Mouse (Mus musculus) myocyte (in vitro differentiated cells): Measurements from ENCODE around the gene Mcu. TPM values are rescaled to one million over a fixed set of nuclear protein-coding genes. Genes with fewer than 3 reads are reported as not detected.

ENCODE experiments used
- H3K27me3 ChIP-seq: one replicate; pipeline ENCODE4 v1.6.1; 2011; ENCODE audit not compliant: control insufficient read depth, insufficient read depth, insufficient read length
- H3K36me3 ChIP-seq: one replicate; pipeline ENCODE4 v1.6.1; 2011; ENCODE audit not compliant: control insufficient read depth, insufficient read depth
- H3K4me2 ChIP-seq: one replicate; pipeline ENCODE4 v1.6.1; 2011; ENCODE audit warnings: low read depth, control low read depth
- H3K4me3 ChIP-seq: one replicate; pipeline ENCODE4 v1.5.1; 2011; ENCODE audit warnings: mild to moderate bottlenecking, control low read depth, moderate library complexity
- H3K79me2 ChIP-seq: one replicate; pipeline ENCODE4 v1.6.1; 2011; ENCODE audit not compliant: control insufficient read depth, insufficient read depth
- H3ac ChIP-seq: one replicate; pipeline ENCODE4 v1.6.1; 2011; ENCODE audit not compliant: control insufficient read depth, insufficient read length
- CEBPB ChIP-seq: IDR thresholded peaks from 2 replicates; pipeline ENCODE4 v1.6.1; 2011; ENCODE audit warnings: mild to moderate bottlenecking, moderate library complexity; ENCODE audit not compliant: poor library complexity, insufficient read depth, severe bottlenecking
- E2F4 ChIP-seq: IDR thresholded peaks from one replicate; pipeline ENCODE4 v1.6.1; 2011; ENCODE audit warnings: mild to moderate bottlenecking, control low read depth, moderate library complexity; ENCODE audit not compliant: insufficient read depth
- MAX ChIP-seq: IDR thresholded peaks from one replicate; pipeline ENCODE4 v1.6.1; 2011; ENCODE audit warnings: low read depth, mild to moderate bottlenecking, control low read depth
- MYOD1 ChIP-seq, 3 experiments: IDR thresholded peaks; one replicate each; pipeline ENCODE4 v1.6.1; 2011; ENCODE audit warnings: control low read depth in 2 of 3, low read depth in 2 of 3, mild to moderate bottlenecking in 2 of 3, moderate library complexity in 1 of 3; ENCODE audit not compliant: insufficient read length in 2 of 3, control insufficient read depth in 1 of 3
- MYOG ChIP-seq, 3 experiments: IDR thresholded peaks; one replicate each; pipeline ENCODE4 v1.6.1; 2011; ENCODE audit warnings: control low read depth in 2 of 3, low read depth in 2 of 3, mild to moderate bottlenecking in 2 of 3; ENCODE audit not compliant: insufficient read length in 2 of 3, control insufficient read depth in 1 of 3, insufficient read depth in 1 of 3
- POLR2A ChIP-seq: IDR thresholded peaks from one replicate; pipeline ENCODE4 v1.6.1; 2011; ENCODE audit warnings: low read depth, mild to moderate bottlenecking, control low read depth, moderate library complexity; ENCODE audit not compliant: insufficient read length
- POLR2AphosphoS2 ChIP-seq: IDR thresholded peaks from one replicate; pipeline ENCODE4 v1.6.1; 2011; ENCODE audit warnings: low read depth, control low read depth; ENCODE audit not compliant: insufficient read length
- REST ChIP-seq: IDR thresholded peaks from one replicate; pipeline ENCODE4 v1.6.1; 2011; ENCODE audit warnings: mild to moderate bottlenecking, control low read depth, moderate library complexity; ENCODE audit not compliant: insufficient read depth, insufficient read length
- SRF ChIP-seq: IDR thresholded peaks from one replicate; pipeline ENCODE4 v1.6.1; 2011; ENCODE audit warnings: low read depth; ENCODE audit not compliant: control insufficient read depth, insufficient read length
- TCF12 ChIP-seq: IDR thresholded peaks from one replicate; pipeline ENCODE4 v1.6.1; 2011; ENCODE audit warnings: mild to moderate bottlenecking, control low read depth; ENCODE audit not compliant: poor library complexity, insufficient read depth, severe bottlenecking
- TCF3 ChIP-seq: IDR thresholded peaks from one replicate; pipeline ENCODE4 v1.6.1; 2011; ENCODE audit warnings: low read depth, control low read depth; ENCODE audit not compliant: insufficient read length
- USF1 ChIP-seq: IDR thresholded peaks from one replicate; pipeline ENCODE4 v1.6.1; 2011; ENCODE audit warnings: low read depth, mild to moderate bottlenecking, control low read depth, moderate library complexity
- polyA plus RNA-seq: library from polyadenylated mRNA; unstranded; fragments of >200 nt; fragmentation: generic; extraction: Trizol; gene quantifications from one replicate; pipeline ENCODE4 v1.2.1, GENCODE M21; 2012; ENCODE audit warnings: missing spikeins

Mcu gene
- polyA plus RNA-seq, 1 experiment, result 82.9 TPM

- no peak overlapping the region for H3ac ChIP-seq
- TF ChIP-seq MYOG (IDR thresholded peaks at IDR 0.05; ENCODE audit: control insufficient read depth in 1 of 3, insufficient read depth in 1 of 3, insufficient read length in 2 of 3, low read depth in 2 of 3), result no peak
- no peak for TF ChIP-seq POLR2AphosphoS2
- no peak for TF ChIP-seq MAX
- TF ChIP-seq SRF, result no peak
- TF ChIP-seq REST, result no peak
- TF ChIP-seq TCF12, result no peak
- TF ChIP-seq POLR2A, result no peak
- no peak for TF ChIP-seq CEBPB
- no peak for TF ChIP-seq E2F4
- no peak for TF ChIP-seq TCF3
- TF ChIP-seq MYOD1 (IDR thresholded peaks at IDR 0.05; ENCODE audit: control insufficient read depth in 1 of 3, insufficient read length in 2 of 3, low read depth in 2 of 3), result no peak
- no peak for TF ChIP-seq USF1
- peaks cover 13% of the 10 kb centered on the region for H3K36me3 ChIP-seq
- H3K4me3 ChIP-seq, result no peak overlapping the region
- no peaks in the 10 kb centered on the region for H3K27me3 ChIP-seq
- no peak overlapping the region for H3K4me2 ChIP-seq
- H3K79me2 ChIP-seq, result peaks cover 86% of the 10 kb centered on the region
Observed at GRCm38 (mm10) chr10:59558164-59558563, 58.3 kb downstream of the Mcu start.

- Histone ChIP-seq H3K4me3 (no peak overlapping the region), H3K36me3 (peaks cover 7% of the 10 kb centered on the region), H3K4me2 (no peak overlapping the region), H3K27me3 (no peaks in the 10 kb centered on the region), H3K79me2 (peaks cover 86% of the 10 kb centered on the region), H3ac (no peak overlapping the region)
- TF ChIP-seq CEBPB (no peak), POLR2AphosphoS2 (no peak), MYOD1 (IDR thresholded peaks at IDR 0.05; ENCODE audit: control insufficient read depth in 1 of 3, insufficient read length in 2 of 3, low read depth in 2 of 3) (no peak), SRF (no peak), TCF12 (no peak), MAX (no peak), POLR2A (no peak), REST (no peak), USF1 (no peak), TCF3 (no peak), E2F4 (no peak), MYOG (IDR thresholded peaks at IDR 0.05; ENCODE audit: control insufficient read depth in 1 of 3, insufficient read depth in 1 of 3, insufficient read length in 2 of 3, low read depth in 2 of 3) (no peak)
Observed at GRCm38 (mm10) chr10:59556541-59556940, 60.0 kb downstream of the Mcu start.

- no peaks in the 10 kb centered on the region for H3K27me3 ChIP-seq
- H3ac ChIP-seq, result no peak overlapping the region
- no peak overlapping the region for H3K4me3 ChIP-seq
- no peak for TF ChIP-seq TCF12
- no peak for TF ChIP-seq MAX
- TF ChIP-seq USF1, result no peak
- no peak for TF ChIP-seq E2F4
- no peak for TF ChIP-seq REST
- H3K4me2 ChIP-seq, result no peak overlapping the region
- H3K79me2 ChIP-seq, result peaks cover 87% of the 10 kb centered on the region
- peaks cover 5% of the 10 kb centered on the region for H3K36me3 ChIP-seq
Observed at GRCm38 (mm10) chr10:59554243-59554642, 62.2 kb downstream of the Mcu start.

GRCm38 (mm10) chr10:59552456-59552855 is 64.0 kb downstream of the Mcu start:
- H3K79me2 ChIP-seq, result peaks cover 79% of the 10 kb centered on the region
- no peaks in the 10 kb centered on the region for H3K36me3 ChIP-seq
- no peak overlapping the region for H3ac ChIP-seq
- no peak overlapping the region for H3K4me2 ChIP-seq
- H3K4me3 ChIP-seq, result no peak overlapping the region
- TF ChIP-seq TCF12, result no peak
- H3K27me3 ChIP-seq, result no peaks in the 10 kb centered on the region

GRCm38 (mm10) chr10:59548768-59549333 is 67.6 kb downstream of the Mcu start:
- H3ac ChIP-seq, result no peak overlapping the region
- H3K4me3 ChIP-seq, result no peak overlapping the region
- peaks cover 15% of the 10 kb centered on the region for H3K36me3 ChIP-seq
- H3K27me3 ChIP-seq, result no peaks in the 10 kb centered on the region
- peaks cover 60% of the 10 kb centered on the region for H3K79me2 ChIP-seq
- TF ChIP-seq TCF3 (no peak), SRF (no peak), CEBPB (no peak), TCF12 (no peak), USF1 (no peak)
- no peak overlapping the region for H3K4me2 ChIP-seq
